Mouse (Mus musculus): ENCODE results near the gene Notch3.
A peak's percentile ranks its signal among the peaks of the same experiment; 100 is the strongest.
"Not testable (repeated sequence)": the region's sequence is repeated elsewhere in the genome, so short reads cannot be mapped to it uniquely, and the experiment has no call there.

The Notch3 gene

GRCm38 (mm10) chr17:32166687-32167086, at the start of gene Notch3:
TSS of gene Notch3 (minus strand) at chr17:32166852.
- no peak for DNase-seq (ENCODE audit: low spot score)

GRCm38 (mm10) chr17:32215587-32215986, 48.9 kb upstream of the Notch3 start:
- DNase-seq (ENCODE audit: low spot score): not testable (repeated sequence)

GRCm38 (mm10) chr17:32211554-32211953, 44.9 kb upstream of the Notch3 start:
- not testable (repeated sequence) for DNase-seq (ENCODE audit: low spot score)

- DNase-seq (ENCODE audit: low spot score): no peak
Observed at GRCm38 (mm10) chr17:32209752-32210151, 43.1 kb upstream of the Notch3 start.

GRCm38 (mm10) chr17:32209144-32209543, 42.5 kb upstream of the Notch3 start:
- no peak for DNase-seq (ENCODE audit: low spot score)

GRCm38 (mm10) chr17:32207586-32208245, 41.1 kb upstream of the Notch3 start:
- DNase-seq (ENCODE audit: low spot score): peak; percentile 36

- DNase-seq (ENCODE audit: low spot score): no peak
Observed at GRCm38 (mm10) chr17:32205345-32205744, 38.7 kb upstream of the Notch3 start.

GRCm38 (mm10) chr17:32202972-32203371, 36.3 kb upstream of the Notch3 start:
- no peak for DNase-seq (ENCODE audit: low spot score)

- no peak for DNase-seq (ENCODE audit: low spot score)
Observed at GRCm38 (mm10) chr17:32201086-32201485, 34.4 kb upstream of the Notch3 start.

- DNase-seq (ENCODE audit: low spot score): no peak
Observed at GRCm38 (mm10) chr17:32199796-32200195, 33.1 kb upstream of the Notch3 start.

GRCm38 (mm10) chr17:32197156-32197555, 30.5 kb upstream of the Notch3 start:
- DNase-seq (ENCODE audit: low spot score): no peak

- no peak for DNase-seq (ENCODE audit: low spot score)
Observed at GRCm38 (mm10) chr17:32195725-32196124, 29.1 kb upstream of the Notch3 start.

- no peak for DNase-seq (ENCODE audit: low spot score)
Observed at GRCm38 (mm10) chr17:32193010-32193409, 26.4 kb upstream of the Notch3 start.

GRCm38 (mm10) chr17:32189850-32190249, 23.2 kb upstream of the Notch3 start:
- DNase-seq (ENCODE audit: low spot score): no peak

GRCm38 (mm10) chr17:32188863-32189636, 22.4 kb upstream of the Notch3 start, which contains the start of gene Ephx3:
TSS of gene Ephx3 (minus strand) at chr17:32189549.
- DNase-seq (ENCODE audit: low spot score): no peak

- DNase-seq (ENCODE audit: low spot score): no peak
Observed at GRCm38 (mm10) chr17:32183017-32183416, 16.4 kb upstream of the Notch3 start.

GRCm38 (mm10) chr17:32179621-32180491, 13.2 kb upstream of the Notch3 start:
- DNase-seq (ENCODE audit: low spot score): no peak

- DNase-seq (ENCODE audit: low spot score): no peak
Observed at GRCm38 (mm10) chr17:32176919-32177318, 10.3 kb upstream of the Notch3 start.

- no peak for DNase-seq (ENCODE audit: low spot score)
Observed at GRCm38 (mm10) chr17:32173166-32173565, 6.5 kb upstream of the Notch3 start.

GRCm38 (mm10) chr17:32172485-32172884, 5.8 kb upstream of the Notch3 start:
- DNase-seq (ENCODE audit: low spot score): no peak

- DNase-seq (ENCODE audit: low spot score): no peak
Observed at GRCm38 (mm10) chr17:32169518-32170225, 3.0 kb upstream of the Notch3 start.
